Mouse (Mus musculus): ENCODE data around the gene Mrpl11. TPM values are rescaled to one million over a fixed set of nuclear protein-coding genes. Genes with fewer than 3 reads are reported as not detected.
"Not testable (repeated sequence)": the region's sequence is repeated elsewhere in the genome, so short reads cannot be mapped to it uniquely, and the experiment has no call there.

Gene Mrpl11
- total RNA-seq (2021): 10 to 100 TPM; 58.2 to 61.8 TPM
- long read RNA-seq, experiment 1, transcript Mrpl11-201 (5 exons, 3,045 nt): major isoform, 47 of 53 reads
- long read RNA-seq, experiment 1, partial matches to known transcripts: 3 of 53 reads
- long read RNA-seq, experiment 1, other reads (novel, unspliced or antisense): 1 of 53 reads
- long read RNA-seq, experiment 2, transcript Mrpl11-201 (5 exons, 3,045 nt): major isoform, 42 of 49 reads
- long read RNA-seq, experiment 2, partial matches to known transcripts: 2 of 49 reads
- long read RNA-seq, experiment 2, other reads (novel, unspliced or antisense): 1 of 49 reads

GRCm38 (mm10) chr19:4961928-4962601 is at the start of gene Mrpl11:
TSS of gene Mrpl11 (plus strand) at chr19:4962147.
- DNase-seq (ENCODE audit: low spot score in 2 of 2): peak; percentile 87 to 92

- no peak for DNase-seq (ENCODE audit: low spot score in 2 of 2)
Observed at GRCm38 (mm10) chr19:4915924-4916603, 45.9 kb upstream of the Mrpl11 start.

GRCm38 (mm10) chr19:4916827-4917226 is 45.1 kb upstream of the Mrpl11 start:
- no peak for DNase-seq (ENCODE audit: low spot score in 2 of 2)

GRCm38 (mm10) chr19:4919652-4920051 is 42.3 kb upstream of the Mrpl11 start:
- no peak for DNase-seq (ENCODE audit: low spot score in 2 of 2)

GRCm38 (mm10) chr19:4925121-4925860 is 36.7 kb upstream of the Mrpl11 start:
- no peak for DNase-seq (ENCODE audit: low spot score in 2 of 2)

GRCm38 (mm10) chr19:4927904-4928531 is 33.9 kb upstream of the Mrpl11 start, which contains the start of gene Dpp3:
TSS of gene Dpp3 (minus strand) at chr19:4928287.
- DNase-seq (ENCODE audit: low spot score in 2 of 2): peak; percentile 99

GRCm38 (mm10) chr19:4928781-4929180 is 33.2 kb upstream of the Mrpl11 start:
- DNase-seq (ENCODE audit: low spot score in 2 of 2): no peak

GRCm38 (mm10) chr19:4936896-4937295 is 25.1 kb upstream of the Mrpl11 start:
- DNase-seq (ENCODE audit: low spot score in 2 of 2): no peak

- no peak for DNase-seq (ENCODE audit: low spot score in 2 of 2)
Observed at GRCm38 (mm10) chr19:4937444-4938310, 24.3 kb upstream of the Mrpl11 start.

GRCm38 (mm10) chr19:4942551-4943252 is 19.2 kb upstream of the Mrpl11 start, which contains the start of gene Peli3:
TSS of gene Peli3 (minus strand) at chr19:4943127.
- DNase-seq (ENCODE audit: low spot score in 2 of 2): peak; percentile 76 to 82

GRCm38 (mm10) chr19:4943253-4943588 is 18.7 kb upstream of the Mrpl11 start:
- peak; percentile 12 to 39 for DNase-seq (ENCODE audit: low spot score in 2 of 2)

GRCm38 (mm10) chr19:4945540-4945939 is 16.4 kb upstream of the Mrpl11 start:
- DNase-seq (ENCODE audit: low spot score in 2 of 2): no peak

- not testable (repeated sequence) for DNase-seq (ENCODE audit: low spot score in 2 of 2)
Observed at GRCm38 (mm10) chr19:4948641-4949040, 13.3 kb upstream of the Mrpl11 start.

GRCm38 (mm10) chr19:4968236-4968635 is 6.3 kb downstream of the Mrpl11 start:
- DNase-seq (ENCODE audit: low spot score in 2 of 2): no peak

- DNase-seq (ENCODE audit: low spot score in 2 of 2): peak in 1 of 2 experiments; percentile 64
Observed at GRCm38 (mm10) chr19:4981767-4982166, 19.8 kb downstream of the Mrpl11 start.

- DNase-seq (ENCODE audit: low spot score in 2 of 2): peak in 1 of 2 experiments; percentile 71
Observed at GRCm38 (mm10) chr19:4989013-4989412, 27.1 kb downstream of the Mrpl11 start.

- peak; percentile 83 to 84 for DNase-seq (ENCODE audit: low spot score in 2 of 2)
Observed at GRCm38 (mm10) chr19:4989434-4990255, 27.7 kb downstream of the Mrpl11 start.

GRCm38 (mm10) chr19:4990256-4990625 is 28.3 kb downstream of the Mrpl11 start, which contains the start of gene Npas4:
TSS of gene Npas4 (minus strand) at chr19:4990316.
- DNase-seq (ENCODE audit: low spot score in 2 of 2): no peak
